Mouse (Mus musculus): Measurements from ENCODE around the gene Txnrd2.

GRCm38 (mm10) chr16:18384211-18384610 is 42.0 kb upstream of the Txnrd2 start:
- TF ChIP-seq CTCF (conservative IDR thresholded peaks at IDR 0.05; ENCODE audit: low read length) (no peak), NANOG (IDR thresholded peaks at IDR 0.05; ENCODE audit: borderline replicate concordance, low read length) (no peak)
